Mouse (Mus musculus) lung, postnatal 36 days (tissue): ENCODE data around the gene Olfr159.

Source experiments
- DNase-seq: peaks from one replicate; pipeline ENCODE4 v3.0.0; 2022; ENCODE audit warnings: mixed read lengths

Olfr159 gene

GRCm38 (mm10) chr4:43729126-43729525 lies 41.7 kb downstream of the Olfr159 start:
- no peak for DNase-seq

- DNase-seq: peak; percentile 82
Measured at GRCm38 (mm10) chr4:43728576-43728954, 42.2 kb downstream of the Olfr159 start.

DNA sequence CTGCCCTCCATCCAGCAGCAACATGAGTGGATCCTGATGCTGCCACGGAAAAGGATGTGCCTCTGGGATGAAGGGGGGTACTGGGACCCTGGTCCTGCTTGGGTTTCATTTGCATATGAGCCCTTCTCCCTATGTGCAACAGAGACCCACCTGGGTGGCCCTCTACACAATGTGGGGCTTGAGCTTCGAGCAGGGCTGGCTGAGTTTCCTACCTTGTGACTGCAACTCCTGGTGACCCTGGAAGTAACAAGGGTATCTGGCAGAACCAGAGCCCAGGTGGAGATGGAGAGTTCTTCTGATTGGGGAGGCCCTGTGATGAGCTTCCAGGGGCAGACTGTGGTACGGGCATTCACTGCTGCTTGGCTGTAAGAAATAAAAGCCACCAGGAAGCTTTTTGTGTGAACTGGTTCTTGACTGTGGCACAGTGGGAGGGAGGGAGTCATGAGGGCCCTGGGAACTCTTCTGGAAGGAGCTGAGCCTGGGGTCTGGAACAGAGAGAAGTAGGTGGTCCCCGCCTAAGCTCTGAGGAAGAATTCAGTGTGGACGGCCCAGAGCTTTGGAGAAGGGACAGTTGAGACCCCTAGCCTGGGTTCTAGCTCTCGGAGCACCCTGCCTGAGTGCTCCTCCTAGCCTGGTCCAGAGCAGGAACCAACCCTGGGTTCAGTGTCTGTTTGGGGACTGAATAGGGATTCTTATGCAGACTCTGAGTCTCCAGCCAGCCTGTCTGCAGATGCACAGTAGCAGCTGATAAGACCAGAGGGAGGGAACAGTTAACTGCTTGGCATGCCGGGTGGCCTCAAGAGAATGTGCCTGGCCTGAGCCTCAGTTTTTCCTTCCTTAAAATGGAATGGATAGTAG lies 42.9 kb downstream of the Olfr159 start:
- no peak for DNase-seq

- peak; percentile 97 for DNase-seq
Measured at GRCm38 (mm10) chr4:43726995-43727394, 43.8 kb downstream of the Olfr159 start, which contains the start of gene Hrct1. TSS of gene Hrct1 (plus strand) at chr4:43727188.

DNA sequence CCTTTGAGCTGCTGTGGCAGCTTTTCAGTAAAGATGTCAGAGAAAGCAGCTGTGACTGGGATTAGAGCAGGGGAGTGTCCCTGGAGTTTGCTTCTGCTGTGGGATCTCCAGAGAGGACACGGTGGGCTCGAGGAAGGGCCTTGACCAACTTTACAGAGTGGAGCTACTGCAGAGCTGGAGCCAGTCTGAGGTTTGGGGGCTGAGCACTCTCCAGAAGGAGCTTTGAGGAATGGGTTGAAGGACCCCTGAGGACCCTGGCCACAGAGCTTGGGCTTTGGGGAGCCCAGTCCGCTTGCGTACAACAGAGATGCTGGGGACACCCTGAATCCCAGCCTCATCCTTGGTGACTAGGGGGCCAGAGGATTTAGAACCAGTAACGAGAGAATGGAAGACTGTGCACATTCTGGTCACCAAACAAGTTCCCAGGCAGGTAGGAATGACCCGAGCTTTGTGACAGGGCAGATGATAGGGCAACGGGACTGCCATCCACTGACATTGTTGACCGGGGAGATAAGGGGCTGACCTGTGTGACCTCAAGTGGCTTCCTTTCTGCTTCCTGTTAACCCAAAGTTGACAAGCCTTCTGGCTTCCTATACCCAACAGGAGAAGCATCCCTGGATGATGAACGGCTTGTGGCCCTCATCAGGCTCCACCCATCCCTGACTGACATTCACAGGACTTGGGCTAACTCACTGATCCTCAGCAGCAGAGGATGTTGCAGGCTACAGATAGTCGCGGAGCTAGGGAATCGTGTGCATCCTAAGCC lies 44.4 kb downstream of the Olfr159 start:
- DNase-seq: no peak

- DNase-seq: peak; percentile 76
Measured at GRCm38 (mm10) chr4:43724764-43725163, 46.0 kb downstream of the Olfr159 start.

DNA sequence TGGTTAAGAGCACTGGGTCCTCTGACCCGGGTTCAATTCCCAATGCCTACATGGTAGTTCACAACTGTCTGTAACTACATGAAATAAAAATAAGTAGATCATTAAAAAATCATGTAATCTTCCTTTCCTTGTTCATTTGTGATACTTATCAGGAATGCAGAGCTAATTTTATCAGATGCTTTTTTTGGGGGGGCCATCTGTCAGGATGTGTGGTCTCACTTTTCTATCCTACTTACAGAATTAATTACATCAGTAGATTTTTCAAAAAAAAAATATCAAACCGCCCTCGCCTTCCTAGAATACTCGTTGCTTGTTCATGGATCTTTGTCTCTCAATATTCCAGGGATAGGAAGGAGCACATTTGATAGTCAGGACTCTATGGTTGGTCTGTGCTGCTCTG lies 48.6 kb downstream of the Olfr159 start:
- no peak for DNase-seq

- DNase-seq: no peak
Measured at GRCm38 (mm10) chr4:43720491-43721228, 50.1 kb downstream of the Olfr159 start.
